Mouse (Mus musculus): ENCODE results near the gene Ing1. TPM values are rescaled to one million over a fixed set of nuclear protein-coding genes. Genes with fewer than 3 reads are reported as not detected.

Gene Ing1
- polyA plus RNA-seq, 1 experiment: 42.2 TPM

DNA sequence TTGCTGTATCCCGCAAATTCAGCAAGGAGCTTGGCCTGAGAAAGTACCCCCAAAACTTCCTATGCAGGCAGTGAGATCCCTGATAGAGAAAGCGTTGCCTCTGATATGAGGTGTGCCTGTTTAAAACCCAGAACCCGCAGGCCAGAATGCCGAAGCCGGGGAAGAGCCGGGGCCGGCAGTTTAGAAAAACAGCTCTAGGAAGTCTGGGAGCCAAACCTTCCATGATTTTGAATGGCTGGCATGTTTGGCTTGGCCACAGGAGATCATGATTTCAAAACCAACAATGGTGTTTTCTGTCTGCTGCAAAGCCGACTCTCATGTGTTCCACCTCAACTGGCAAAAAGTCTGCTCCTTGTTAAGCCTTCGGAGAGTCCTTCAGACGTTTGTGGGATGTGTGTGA lies 3.0 kb upstream of the Ing1 start:
- 85% methylated on average over 10 of the region's 10 CpGs for WGBS
- Histone ChIP-seq H3K4me1 (ENCODE audit: control insufficient read depth, insufficient read depth, low read length) (no peaks in the 10 kb centered on the region; the same call in 1 of the 2 replicates), H3K4me3 (replicated peaks; ENCODE audit: insufficient read depth, low read depth, low read length) (no peak overlapping the region), H3K27ac (ENCODE audit: insufficient read depth, low read length) (no peak overlapping the region), H3K27me3 (ENCODE audit: control insufficient read depth, insufficient read depth, low read length) (no peaks in the 10 kb centered on the region)
- no peak for TF ChIP-seq POLR2A (IDR thresholded peaks at IDR 0.05; ENCODE audit: borderline replicate concordance, insufficient read depth, low read length)
- DNase-seq: no peak

DNA sequence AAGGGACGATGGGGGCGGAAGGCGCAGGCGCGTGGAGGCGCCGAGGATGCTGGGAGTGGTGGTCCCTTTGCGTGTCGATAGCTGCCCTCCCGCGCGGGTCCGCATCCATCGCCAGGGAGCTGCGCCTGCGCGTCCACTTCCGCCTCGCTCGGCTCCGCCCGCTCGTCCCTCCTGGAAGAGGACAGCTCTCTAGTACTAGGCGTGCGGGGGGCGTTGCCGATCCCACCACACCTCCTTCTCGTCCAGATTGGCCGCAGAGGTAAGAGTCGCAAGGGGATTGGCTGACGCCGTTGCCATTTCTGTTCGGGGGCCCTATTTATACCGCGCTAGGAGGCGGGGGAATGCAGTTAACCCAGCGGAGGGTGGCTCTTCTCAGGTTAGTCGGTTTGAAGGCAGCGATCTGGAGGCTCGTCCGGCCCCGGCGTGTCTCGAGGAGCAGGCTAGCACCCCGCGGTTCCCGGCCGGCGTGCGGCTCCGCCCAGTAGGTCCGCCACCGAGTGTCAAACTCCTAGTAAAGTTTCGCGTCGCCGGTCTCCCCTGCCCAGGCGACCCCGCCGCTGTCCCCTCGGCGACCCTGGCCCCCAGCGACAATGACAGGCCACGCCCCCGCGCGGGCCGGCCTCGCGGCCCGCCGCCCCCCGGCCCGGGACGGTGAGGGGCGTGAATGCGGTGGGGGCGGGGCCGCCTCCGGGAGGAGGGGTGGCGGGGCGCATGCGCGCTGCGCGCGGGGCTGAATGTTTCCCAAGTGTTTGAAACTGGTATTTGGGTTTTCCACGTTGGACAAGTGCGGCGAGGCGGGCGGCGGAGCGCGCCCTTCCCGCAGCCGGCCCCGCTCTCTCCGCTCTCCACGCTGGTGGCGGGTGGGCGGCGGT lies 585 bp downstream of the Ing1 start:
- peaks cover 3% of the 10 kb centered on the region; the same call in 1 of the 2 replicates for H3K4me1 ChIP-seq (ENCODE audit: control insufficient read depth, insufficient read depth, low read length)
- DNase-seq: peak; percentile 98 to 100
- peak overlapping the region; percentile 85; the same call in 1 of the 2 replicates for H3K27ac ChIP-seq (ENCODE audit: insufficient read depth, low read length)
- WGBS: under 1% methylated on average over 102 of the region's 103 CpGs
- peak overlapping the region; percentile 83 for H3K4me3 ChIP-seq (replicated peaks; ENCODE audit: insufficient read depth, low read depth, low read length)
- no peaks in the 10 kb centered on the region for H3K27me3 ChIP-seq (ENCODE audit: control insufficient read depth, insufficient read depth, low read length)
- TF ChIP-seq POLR2A (IDR thresholded peaks at IDR 0.05; ENCODE audit: borderline replicate concordance, insufficient read depth, low read length) (peak; percentile 76; the same call in 1 of the 2 replicates), CTCF (IDR thresholded peaks at IDR 0.05; ENCODE audit: borderline replicate concordance, insufficient read depth, low read depth, low read length) (no peak)

- under 1% methylated on average over 85 of the region's 85 CpGs for WGBS
Observed at GRCm38 (mm10) chr8:11556691-11557423, 1.5 kb downstream of the Ing1 start.

GRCm38 (mm10) chr8:11557424-11557767 lies 2.0 kb downstream of the Ing1 start:
- no peak for TF ChIP-seq CTCF (IDR thresholded peaks at IDR 0.05; ENCODE audit: borderline replicate concordance, insufficient read depth, low read depth, low read length)
- TF ChIP-seq POLR2A (IDR thresholded peaks at IDR 0.05; ENCODE audit: borderline replicate concordance, insufficient read depth, low read length): no peak
- WGBS: 0% methylated on average over 32 of the region's 32 CpGs
- H3K27me3 ChIP-seq (ENCODE audit: control insufficient read depth, insufficient read depth, low read length): no peaks in the 10 kb centered on the region
- peak overlapping the region; percentile 63 for H3K27ac ChIP-seq (ENCODE audit: insufficient read depth, low read length)
- no peak for DNase-seq
- H3K4me1 ChIP-seq (ENCODE audit: control insufficient read depth, insufficient read depth, low read length): peaks cover 3% of the 10 kb centered on the region
- H3K4me3 ChIP-seq (replicated peaks; ENCODE audit: insufficient read depth, low read depth, low read length): peak overlapping the region; percentile 83

More at GRCm38 (mm10) chr8:11556691-11557423, 1.5 kb downstream of the Ing1 start:
- TF ChIP-seq CTCF (IDR thresholded peaks at IDR 0.05; ENCODE audit: borderline replicate concordance, insufficient read depth, low read depth, low read length) (no peak), POLR2A (IDR thresholded peaks at IDR 0.05; ENCODE audit: borderline replicate concordance, insufficient read depth, low read length) (no peak)
- Histone ChIP-seq H3K27ac (ENCODE audit: insufficient read depth, low read length) (peak overlapping the region; percentile 84), H3K4me1 (ENCODE audit: control insufficient read depth, insufficient read depth, low read length) (peaks cover 3% of the 10 kb centered on the region), H3K4me3 (replicated peaks; ENCODE audit: insufficient read depth, low read depth, low read length) (peak overlapping the region; percentile 83), H3K27me3 (ENCODE audit: control insufficient read depth, insufficient read depth, low read length) (no peaks in the 10 kb centered on the region)
- DNase-seq: peak; percentile 62 to 65

DNA sequence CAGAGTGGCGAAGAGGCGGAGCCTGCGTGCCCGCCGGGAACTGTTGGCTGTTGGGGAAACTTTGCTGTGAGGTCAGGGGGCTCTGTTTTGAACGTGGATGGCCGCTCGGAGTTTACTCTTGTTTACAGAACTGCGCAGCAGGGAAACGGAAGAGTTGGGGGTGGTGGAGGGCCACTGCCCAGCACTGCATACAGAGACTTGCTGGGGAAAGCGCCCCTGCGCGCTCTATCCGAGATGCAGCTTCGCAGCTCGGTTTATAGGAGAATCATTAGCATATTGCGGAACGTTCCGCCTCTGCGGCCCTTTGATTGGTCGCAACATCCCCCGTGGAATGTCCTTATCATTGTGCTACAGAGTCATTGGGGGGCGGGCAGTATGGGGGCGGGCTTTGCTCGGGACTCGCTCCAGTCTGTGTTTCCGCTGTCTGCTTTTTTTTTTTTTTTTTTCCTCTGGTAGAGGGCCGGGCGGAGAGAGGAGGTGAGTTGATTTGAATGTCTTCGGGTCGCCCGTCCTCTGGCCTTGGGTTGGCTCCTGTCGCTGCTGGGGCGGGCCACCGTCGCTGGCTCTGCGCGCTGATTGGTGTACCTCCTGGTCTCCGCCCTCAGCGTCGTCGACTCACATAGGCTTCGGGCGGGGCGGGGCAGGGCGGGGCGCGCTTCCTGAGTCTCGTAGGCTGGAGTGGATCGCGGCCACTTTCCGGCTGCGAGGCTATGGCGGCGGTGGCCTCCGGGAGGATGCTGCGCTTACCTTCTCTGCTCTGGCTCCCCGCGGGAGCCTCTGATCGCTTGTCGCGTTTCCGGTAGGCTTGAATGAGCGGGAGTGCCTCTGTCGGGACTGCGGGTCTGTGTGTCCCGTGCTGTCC lies 2.6 kb downstream of the Ing1 start:
- TF ChIP-seq POLR2A (IDR thresholded peaks at IDR 0.05; ENCODE audit: borderline replicate concordance, insufficient read depth, low read length) (peak; percentile 100), CTCF (IDR thresholded peaks at IDR 0.05; ENCODE audit: borderline replicate concordance, insufficient read depth, low read depth, low read length) (no peak)
- peaks cover 3% of the 10 kb centered on the region for H3K4me1 ChIP-seq (ENCODE audit: control insufficient read depth, insufficient read depth, low read length)
- H3K4me3 ChIP-seq (replicated peaks; ENCODE audit: insufficient read depth, low read depth, low read length): peak overlapping the region; percentile 97
- under 1% methylated on average over 66 of the region's 67 CpGs for WGBS
- H3K27ac ChIP-seq (ENCODE audit: insufficient read depth, low read length): peak overlapping the region; percentile 63
- no peaks in the 10 kb centered on the region for H3K27me3 ChIP-seq (ENCODE audit: control insufficient read depth, insufficient read depth, low read length)
- peak; percentile 97 to 99 for DNase-seq

GRCm38 (mm10) chr8:11559511-11559910 lies 4.1 kb downstream of the Ing1 start:
- Histone ChIP-seq H3K27me3 (ENCODE audit: control insufficient read depth, insufficient read depth, low read length) (no peaks in the 10 kb centered on the region), H3K4me1 (ENCODE audit: control insufficient read depth, insufficient read depth, low read length) (peaks cover 3% of the 10 kb centered on the region), H3K4me3 (replicated peaks; ENCODE audit: insufficient read depth, low read depth, low read length) (no peak overlapping the region), H3K27ac (ENCODE audit: insufficient read depth, low read length) (no peak overlapping the region)
- TF ChIP-seq POLR2A (IDR thresholded peaks at IDR 0.05; ENCODE audit: borderline replicate concordance, insufficient read depth, low read length) (no peak), CTCF (IDR thresholded peaks at IDR 0.05; ENCODE audit: borderline replicate concordance, insufficient read depth, low read depth, low read length) (no peak)
- 70% methylated on average over 3 of the region's 3 CpGs for WGBS
- no peak for DNase-seq

DNA sequence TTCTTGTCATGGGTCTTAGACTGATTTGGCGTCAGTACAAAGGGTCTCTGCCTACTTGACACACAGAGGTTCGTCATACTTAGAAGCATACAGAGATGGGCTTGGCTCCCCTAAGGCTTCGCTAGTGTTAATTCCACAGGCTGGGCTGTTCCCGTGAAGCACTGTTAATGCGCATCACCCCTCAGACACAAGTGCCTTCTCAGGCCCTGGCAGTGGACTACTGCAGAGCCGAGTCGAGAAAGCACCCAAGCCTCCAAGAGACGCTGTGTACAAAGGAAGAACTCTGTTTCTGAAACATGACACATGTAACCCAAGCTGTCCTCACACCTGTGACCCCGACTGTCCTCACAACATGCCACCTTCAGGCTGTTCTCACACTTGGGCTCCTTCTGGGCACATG lies 4.8 kb downstream of the Ing1 start:
- H3K4me3 ChIP-seq (replicated peaks; ENCODE audit: insufficient read depth, low read depth, low read length): no peak overlapping the region
- WGBS: 62% methylated on average over 9 of the region's 9 CpGs
- peaks cover 3% of the 10 kb centered on the region; the same call in 1 of the 2 replicates for H3K4me1 ChIP-seq (ENCODE audit: control insufficient read depth, insufficient read depth, low read length)
- TF ChIP-seq POLR2A (IDR thresholded peaks at IDR 0.05; ENCODE audit: borderline replicate concordance, insufficient read depth, low read length) (no peak), CTCF (IDR thresholded peaks at IDR 0.05; ENCODE audit: borderline replicate concordance, insufficient read depth, low read depth, low read length) (no peak)
- DNase-seq: no peak
- H3K27me3 ChIP-seq (ENCODE audit: control insufficient read depth, insufficient read depth, low read length): no peaks in the 10 kb centered on the region
- H3K27ac ChIP-seq (ENCODE audit: insufficient read depth, low read length): no peak overlapping the region
